Mouse (Mus musculus) embryo, embryonic 10 days (tissue): ENCODE measurements around the gene Ifitm10.
A peak's percentile ranks its signal among the peaks of the same experiment; 100 is the strongest.

Experiments used
- DNase-seq: peaks from one replicate; pipeline ENCODE4 v3.0.0-alpha.2; 2015; ENCODE audit warnings: low spot score

The Ifitm10 gene

DNA sequence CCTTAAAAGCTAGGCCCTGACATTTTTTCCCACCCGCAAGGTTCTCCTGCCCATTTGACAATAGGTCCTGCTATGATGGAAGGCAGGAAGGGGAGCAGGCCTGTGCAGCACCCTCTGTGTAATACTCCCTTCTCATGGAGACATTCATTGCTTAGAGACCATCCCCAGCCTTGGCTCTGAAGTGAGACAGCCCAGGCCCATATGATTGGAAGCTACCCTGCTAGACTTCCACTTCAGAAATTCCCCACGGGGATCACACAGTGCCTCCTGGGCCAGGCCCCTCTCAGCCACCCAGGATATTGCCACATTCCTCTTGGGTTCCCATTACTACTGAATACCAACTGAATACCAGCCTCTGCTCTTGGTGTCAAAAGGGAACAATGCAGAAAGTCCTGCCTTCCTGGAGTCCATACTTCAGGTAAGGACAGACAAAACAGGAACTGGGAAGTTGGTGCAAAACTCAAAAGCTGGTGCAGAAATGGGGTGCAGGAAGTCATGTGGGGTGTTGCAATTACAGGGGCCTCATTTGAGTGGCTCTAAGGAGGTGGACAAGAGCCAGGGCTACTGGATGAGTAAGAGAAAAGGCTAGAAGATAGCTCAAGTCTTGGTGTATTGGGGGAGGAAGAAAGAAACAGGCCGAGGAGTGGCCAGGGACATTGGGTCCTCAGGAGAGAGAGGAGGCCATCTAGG is 16.6 kb upstream of the Ifitm10 start:
- DNase-seq: no peak

DNA sequence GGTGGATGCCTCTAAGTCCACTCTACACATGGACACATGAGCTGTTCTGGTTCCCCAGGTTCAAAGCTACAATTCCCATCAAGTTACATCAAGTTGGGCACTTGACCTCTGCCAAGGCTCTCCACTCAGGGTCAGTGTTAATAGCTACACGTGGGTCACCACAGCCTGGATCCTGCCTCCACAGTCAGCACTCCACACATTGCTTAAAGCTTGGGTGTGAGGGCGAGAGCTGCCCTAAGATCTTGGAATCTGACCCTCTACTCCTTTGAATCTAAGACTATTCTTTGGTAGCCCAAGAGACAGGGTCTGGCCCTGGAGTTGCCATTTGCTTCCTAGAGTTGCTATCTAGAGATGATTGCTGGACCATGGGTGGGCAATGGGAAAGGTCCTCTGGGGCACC is 15.2 kb upstream of the Ifitm10 start:
- DNase-seq: no peak

DNA sequence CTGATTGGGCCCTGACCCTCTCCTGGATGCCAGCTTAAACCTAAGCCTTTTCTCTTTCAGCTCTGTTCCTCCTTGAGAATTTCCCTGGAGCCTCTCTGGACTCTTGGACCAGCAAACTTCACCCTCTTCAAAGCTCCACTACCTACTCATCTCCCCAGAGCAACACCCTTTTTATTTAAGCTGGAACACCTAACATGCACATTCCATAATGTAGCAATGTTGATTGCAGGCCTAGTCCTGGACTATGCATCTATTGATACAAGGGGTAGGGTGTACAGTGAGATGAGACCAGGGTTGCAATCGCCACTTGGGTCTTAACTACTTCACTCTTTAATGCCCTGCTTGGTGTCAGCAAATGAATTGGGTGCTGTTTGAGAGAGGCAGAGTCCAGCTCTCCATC is 14.6 kb upstream of the Ifitm10 start:
- no peak for DNase-seq

DNA sequence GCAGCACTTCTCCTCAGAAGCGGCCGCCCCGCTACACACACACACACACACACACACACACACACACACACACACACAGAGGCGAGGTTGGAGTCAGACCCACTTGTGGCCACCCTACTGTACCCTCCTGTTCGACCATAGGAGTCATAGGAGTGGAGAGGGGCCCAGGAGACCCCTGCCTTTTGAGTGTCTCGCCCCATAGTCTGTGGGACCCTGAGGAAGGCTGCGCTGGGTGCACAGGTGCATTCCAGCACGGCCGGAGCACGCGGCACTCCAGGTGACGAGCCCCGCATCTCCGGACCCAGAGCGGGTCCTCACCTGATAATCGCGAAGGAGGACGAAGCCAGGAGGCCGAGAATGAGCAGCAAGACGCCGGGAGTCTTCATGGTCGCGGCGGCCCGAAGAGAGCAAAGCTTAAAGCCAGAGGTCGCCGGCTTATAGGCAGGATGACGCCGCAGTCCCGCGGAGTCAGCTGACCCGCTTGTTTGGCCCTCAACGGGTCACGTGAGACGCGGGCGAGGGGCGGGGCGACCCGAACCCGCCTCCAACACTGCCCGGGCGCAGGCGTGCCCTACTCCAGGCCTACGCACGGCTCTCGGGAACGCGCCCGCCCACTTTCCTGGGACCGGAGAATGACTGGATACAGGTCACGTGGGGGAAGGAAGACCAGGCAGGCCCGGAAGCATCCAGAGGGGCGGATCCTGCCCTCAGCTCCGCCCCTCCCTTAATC is 14.0 kb upstream of the Ifitm10 start, which contains the start of gene Ctsd:
Ctsd (minus strand) TSS at position 620 of the 730 bp plus-strand sequence.
- peak; percentile 99 for DNase-seq

DNA sequence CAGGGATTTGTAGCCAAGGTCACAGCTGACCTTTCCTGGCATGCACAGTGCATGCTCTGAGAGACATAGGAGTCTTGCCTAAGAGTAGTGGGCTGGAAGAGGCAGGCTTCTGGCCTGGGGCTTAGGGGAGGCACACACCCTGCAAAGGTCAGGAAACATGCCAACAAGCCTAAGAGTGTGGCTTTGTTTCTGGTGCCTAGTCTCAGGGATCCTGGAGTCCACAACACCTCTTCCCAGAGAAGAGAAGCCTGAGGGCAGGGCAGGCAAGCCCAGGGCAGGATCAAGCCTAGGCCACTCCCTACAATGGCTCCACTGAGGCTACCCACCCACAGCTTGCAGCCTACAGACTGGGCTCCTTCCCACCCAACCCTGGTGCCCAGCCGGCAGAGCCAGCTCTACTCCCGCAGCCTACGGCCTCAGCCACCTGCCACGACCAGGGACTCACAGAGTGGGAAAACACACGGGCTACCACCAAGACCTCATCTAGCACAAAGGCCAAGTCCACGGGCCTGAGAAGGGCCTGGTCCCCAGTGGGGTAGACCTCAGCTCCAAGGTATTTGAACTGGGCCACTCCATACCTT is 13.2 kb upstream of the Ifitm10 start:
- no peak for DNase-seq

DNA sequence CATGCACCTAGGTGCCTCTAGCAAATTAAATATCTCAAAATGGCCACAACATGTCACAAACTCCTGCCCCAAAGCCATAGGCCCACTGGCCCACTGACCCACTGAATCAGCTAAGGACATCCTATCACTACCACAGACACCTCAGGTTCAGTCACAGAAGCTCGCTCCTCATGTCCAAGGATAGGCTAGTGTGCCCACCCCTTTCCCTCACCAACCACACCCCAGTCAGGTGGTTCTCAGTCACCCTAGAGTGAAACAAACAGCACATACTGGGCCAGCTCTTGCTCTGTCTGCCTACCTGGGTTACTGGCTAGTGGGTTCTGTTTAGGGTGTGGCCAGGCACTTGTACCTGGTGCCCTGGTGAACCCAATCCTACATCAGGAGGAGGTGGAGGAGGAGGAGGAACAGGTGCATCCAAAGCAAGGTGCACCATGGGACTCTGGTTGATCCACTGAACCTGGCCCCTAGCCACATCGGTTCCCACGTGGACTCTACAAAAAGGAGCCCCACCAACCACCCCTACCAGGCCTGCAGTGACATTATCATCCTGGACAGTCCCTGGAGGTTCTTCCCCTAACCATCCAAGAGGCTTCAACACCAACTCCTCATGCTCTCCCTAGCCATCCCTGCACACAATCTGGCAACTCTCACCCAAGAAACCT is 12.3 kb upstream of the Ifitm10 start:
- no peak for DNase-seq

DNA sequence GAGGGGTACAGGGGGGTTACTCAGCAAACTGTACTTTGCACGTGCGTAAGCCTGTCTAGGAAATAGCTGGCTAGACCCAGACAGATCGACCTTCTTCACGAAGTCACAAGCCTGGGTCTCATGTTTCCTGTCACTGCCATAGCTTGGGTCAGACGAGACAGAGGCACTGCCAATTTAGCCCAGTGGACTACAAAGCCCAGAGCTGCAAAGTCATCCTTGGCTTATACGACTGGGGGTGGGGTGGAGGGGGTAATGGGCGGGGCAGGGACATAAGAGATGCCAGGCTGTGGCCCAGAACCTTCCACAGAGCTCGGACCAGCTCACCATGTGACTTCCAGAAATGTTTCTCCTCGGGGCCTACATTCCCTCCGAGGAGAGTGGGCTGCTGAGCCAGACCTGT is 10.8 kb upstream of the Ifitm10 start:
- no peak for DNase-seq

DNA sequence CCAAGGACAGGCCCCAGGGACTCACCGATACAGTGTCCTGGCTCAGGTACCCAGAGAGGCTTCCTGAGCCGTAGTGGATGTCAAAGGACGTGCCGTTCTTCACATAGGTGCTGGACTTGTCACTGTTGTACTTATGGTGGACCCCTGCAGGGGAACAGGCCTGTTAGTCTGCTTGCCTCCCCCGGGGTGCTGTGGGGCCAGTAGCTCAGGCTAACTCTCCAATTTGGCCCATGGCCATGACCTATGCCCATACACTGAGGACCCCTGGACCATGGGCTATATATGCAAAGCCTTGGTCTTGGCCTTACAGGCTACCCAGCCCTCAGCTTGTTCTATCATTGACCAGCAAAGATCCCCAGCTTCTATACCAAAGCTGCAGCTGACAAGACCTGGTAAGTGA is 9.0 kb upstream of the Ifitm10 start, which contains the start of gene Gm49369:
Gm49369 (minus strand) TSS at position 101 of the 400 bp plus-strand sequence.
- no peak for DNase-seq

DNA sequence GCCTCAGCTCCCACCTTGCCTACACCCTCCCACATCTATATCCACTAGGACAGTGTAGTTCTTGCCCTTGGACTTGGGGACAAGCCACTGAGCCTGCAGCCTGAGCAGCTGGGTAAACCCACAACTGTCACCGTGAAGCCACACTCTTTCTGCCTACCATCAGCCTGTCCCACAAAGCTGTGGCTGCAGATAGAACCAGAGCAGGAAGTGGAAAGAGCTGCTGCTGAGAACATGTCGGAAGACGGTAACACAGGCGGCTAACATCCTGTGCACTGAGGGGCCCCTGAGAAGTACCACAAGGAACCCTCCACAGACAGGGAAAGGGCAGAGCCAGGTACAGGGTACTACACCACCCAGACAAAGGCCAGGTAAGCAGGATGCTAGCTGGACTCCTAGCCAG is 7.6 kb upstream of the Ifitm10 start:
- no peak for DNase-seq

DNA sequence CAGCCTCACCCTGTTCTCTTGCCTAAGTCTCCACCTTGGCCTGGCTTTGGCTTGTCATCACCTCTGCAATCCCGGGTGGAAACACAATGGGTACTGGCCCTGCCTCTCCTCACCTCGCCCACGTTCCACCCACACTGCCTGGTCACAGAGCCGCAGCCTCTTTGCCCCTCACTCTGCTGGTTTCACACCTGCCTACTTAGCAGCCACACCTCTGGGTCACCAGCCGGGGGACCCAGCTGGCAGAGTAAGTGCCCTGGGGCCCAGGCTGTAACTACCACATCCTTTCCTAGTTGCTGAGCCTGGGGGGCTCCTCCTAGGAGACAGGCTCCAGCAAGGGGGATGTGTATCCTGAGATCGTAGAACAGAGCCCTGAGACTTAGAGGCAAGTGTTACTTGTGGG is 5.6 kb upstream of the Ifitm10 start:
- DNase-seq: no peak

DNA sequence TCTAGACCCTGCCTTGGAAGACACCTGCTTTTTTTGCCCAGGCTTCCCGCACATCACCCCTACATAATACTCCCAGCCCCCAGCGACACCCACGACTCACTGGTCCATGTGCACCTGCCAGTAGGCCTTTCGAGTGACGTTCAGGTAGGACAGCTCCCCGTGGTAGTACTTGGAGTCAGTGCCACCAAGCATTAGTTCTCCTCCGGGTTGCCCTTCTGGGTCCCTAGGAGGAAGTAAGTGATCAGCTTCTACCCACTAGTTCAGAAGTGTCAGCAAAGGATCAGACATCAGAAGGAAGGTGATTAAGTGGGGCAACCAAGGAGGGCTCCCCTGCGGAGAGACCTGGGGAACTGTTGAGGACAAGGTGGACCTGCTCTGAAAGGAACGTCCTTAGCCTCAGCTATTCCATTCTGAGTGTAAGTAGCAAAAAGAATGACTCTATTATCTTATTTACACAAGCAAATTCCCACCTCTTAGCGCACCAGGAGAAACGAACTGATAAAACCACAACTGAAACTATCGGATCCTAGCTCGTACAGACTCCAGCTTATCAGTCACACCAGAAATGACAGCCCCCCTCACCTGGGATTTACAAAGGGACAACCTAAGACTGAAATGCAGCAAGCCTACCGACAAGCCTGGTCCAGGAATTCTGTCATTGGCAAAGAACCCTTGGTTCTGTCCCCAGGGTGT is 3.8 kb upstream of the Ifitm10 start:
- no peak for DNase-seq

DNA sequence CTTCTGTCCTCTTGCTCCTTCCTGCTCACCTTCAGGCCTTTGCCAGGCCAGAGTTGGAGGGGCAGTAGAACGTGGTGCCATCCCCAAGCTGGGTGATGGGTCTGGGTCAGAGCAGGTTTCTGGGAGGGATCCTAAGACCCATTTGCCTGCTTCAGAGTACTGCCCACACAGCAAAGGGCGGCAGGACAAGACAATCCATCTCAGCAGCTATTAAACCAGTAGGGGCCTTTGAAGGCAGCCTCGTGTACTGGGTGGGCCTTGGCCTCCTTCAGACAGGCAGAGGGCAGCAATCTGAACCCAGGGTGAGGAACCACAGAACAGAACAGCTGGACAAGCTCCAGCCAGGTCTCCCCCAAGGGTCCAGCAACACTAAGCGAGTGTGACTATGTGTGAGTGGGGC is 2.5 kb upstream of the Ifitm10 start:
- no peak for DNase-seq

DNA sequence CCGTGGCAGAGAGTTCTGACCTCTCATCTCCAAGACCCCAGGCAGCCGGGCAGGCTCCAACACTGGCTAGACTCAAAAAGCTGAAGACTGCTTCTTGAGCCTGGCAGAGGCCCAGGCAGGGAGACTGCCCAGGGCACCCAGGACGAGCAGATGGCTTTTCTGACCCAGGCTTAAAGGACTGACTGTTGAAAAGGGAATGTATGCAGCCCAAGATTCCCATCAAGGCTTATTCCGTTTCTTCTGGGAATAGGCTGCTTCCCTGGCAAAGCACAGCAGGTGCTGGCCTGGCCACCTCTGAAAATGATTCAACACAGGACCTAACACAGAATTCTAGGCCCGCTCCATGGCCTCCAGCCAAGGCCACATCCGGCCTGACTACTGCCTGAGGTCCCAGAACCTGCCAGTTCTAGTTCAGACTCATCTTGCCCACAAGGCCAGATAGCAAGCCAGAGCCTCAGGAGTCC is 1.7 kb upstream of the Ifitm10 start:
- DNase-seq: no peak

DNA sequence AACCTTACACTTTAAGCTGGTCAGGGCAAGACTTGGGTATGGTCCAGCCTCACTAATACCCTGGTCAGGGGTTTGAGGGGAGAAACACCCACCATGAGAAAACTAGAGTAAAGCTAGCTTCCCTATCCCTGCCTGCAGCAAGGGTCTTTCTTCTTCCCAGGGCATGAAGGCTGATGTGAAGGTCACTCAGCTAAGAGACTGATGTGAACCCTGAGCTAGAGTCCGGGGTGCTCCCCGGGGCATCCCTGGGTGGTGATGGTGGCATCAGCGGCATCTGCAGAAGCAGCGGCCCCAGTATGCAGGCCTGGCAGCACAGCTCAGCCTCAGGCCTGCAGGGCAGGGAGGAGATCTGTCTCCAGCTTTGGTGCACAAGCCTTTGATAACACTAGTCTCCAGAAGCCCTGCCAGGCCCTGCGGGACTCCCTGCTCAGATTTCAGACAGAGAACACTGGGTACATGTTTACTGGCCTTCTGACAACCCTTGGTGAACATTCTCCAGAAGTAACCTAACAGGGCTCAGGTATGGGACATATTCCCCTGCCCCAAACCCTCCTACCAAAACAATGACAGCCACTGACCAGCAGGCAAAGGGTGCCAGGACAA is 961 bp upstream of the Ifitm10 start:
- DNase-seq: no peak

DNA sequence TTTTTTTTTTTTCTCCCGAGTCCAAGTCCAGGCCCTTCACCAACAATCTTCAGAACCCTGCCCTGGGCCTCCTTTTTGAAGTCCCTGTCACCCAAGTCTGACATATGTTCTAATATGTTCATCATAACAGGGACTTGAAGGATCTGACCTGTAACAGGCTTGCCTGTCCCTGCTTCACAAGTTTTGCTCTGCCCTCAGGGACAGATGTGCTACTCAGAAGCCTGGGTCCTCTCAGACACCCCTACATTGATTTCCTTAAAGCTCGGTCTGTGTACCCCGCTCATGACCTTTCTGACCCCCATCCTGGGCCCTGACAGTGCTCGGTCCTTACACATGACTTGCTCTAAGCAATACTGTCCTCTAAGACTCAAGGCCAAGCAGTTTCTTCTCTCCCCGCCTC is 514 bp downstream of the Ifitm10 start:
- DNase-seq: no peak

DNA sequence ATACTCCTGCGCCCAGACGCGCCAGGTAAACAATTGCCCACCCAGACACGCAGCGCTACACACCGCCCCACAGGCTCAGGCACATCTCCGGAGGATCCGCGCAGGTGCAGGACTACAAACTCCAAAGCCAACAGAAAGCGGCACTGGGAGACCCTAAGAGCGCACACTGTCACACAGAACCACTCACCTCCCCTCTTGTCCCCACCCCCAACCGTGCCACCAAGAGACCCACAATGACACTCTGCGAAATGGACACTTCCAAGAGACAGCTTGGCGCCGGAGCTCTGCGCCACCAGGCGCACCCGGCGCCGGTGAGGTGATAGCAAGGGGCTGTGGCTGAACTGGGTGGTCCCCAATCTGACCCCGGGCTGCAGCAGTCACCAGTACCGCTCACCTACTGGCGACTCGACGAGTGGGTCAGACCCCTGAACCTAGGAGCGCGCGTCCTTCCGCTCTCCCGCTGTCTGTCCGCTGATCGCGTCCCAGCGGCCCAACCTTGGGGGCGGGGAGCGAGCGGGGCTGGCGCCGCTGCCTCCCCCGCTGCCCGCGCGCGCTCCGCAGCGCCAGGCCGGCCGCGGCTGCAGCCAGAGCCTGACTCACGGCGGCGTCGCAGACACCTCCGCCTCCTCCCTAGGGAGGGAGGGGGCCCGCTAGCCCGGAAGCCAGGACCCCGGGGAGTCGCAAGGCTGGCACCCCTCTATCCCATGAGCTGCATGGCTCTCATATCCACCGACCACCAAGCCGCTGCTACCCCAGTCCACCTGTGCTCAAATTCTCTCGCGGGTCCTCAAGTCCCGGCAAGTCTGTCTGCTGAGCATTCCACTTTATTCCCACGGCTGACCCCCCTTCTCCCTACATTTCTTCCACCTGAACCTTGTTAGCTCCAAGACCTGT is 1.5 kb downstream of the Ifitm10 start:
- peak; percentile 13 for DNase-seq

DNA sequence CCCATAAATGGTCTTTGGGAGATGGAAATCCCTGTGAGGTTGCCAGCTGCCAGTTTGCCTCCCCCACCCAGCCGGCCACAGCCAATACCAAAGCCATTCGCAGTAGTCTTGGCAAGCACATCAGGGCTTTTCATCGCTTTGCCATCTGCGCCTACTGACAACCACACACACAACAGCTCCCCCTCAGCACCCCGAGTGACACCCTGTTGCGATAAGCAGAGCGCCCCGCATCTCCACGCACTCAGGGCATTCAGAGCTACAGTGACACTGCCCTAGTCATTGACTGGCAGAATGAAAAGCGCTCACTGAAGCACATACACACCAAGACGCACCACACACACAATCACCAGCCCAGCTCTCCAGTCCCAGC is 2.2 kb downstream of the Ifitm10 start:
- no peak for DNase-seq

DNA sequence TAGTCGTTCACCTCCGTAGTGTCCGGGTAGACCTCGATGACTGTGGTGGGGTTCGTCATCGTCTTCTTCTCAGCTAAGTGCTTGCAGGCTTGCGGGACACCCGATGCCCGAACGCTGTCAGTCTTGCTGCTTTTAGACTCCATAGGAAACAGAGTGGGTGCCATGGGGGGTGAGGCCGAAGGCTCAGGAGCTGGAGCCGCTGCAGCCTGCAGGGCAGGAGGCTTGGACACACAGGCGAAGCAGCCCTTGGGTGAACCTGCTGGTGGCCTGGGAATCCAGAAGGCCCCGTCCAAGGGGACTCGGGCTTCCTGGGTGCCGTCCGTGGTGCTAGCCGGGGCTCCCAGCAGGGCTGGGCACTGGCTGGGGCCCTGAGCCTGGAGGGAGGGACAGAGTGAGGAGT is 2.6 kb downstream of the Ifitm10 start:
- no peak for DNase-seq

DNA sequence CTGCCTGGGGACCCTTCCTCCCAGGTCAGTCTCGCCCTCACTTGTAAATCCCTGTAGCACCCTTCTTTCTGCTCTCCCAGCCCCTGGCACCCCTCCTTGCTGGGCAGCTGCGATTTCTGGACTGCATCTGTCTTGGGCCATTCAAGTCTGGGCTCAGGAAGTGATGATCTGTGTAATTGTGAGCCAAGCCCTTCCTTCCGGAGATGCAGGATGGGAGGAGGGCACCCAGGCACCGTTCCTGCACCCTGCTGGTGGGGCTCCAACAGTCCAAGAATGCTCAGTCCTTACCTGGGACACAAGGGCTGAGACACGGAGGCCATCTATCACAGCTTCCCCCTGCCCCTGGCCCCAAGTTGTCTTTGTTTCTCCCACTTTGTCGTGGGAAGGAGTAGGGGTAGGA is 3.7 kb downstream of the Ifitm10 start:
- DNase-seq: no peak

DNA sequence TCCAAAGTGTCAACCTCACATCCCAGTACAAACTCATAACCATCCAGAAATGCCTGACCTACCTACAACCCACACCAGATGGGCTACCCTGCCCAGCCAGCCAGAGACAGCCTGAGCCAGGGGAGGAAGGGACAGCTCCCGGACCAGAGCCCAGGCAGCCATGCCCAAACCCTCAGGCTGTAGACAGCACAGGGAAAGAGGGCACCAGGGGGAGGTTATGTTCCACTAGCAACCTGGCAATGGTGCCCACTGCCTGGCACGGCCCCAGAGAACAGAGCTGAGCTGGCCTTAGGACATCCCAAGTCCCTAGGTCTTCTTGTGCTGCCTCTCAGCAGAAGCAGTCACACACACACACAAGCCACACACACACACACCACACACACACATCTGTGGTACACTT is 4.7 kb downstream of the Ifitm10 start:
- no peak for DNase-seq

DNA sequence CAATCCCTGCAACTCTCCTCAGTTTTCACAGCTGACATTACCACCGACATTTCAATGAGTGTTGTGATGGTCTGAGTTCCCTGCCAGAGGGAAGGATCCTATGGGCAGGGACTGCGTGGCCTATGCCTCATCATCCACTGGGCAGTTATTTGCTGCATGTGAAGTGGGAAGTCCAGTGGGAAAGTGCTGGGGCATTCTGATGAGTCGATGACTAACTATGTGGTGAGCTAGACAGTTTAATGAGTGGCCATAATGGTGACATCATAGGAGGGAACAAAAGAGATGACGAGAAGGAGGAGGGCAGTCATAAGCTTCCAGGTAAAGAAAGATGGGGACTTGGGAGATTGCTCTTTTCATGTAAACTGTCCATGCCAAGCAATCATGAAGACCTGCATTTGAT is 10.4 kb downstream of the Ifitm10 start:
- no peak for DNase-seq
